Mouse (Mus musculus) heart, postnatal 14 days (tissue): Measurements from ENCODE around the gene Rpa1. TPM values are rescaled to one million over a fixed set of nuclear protein-coding genes. Genes with fewer than 3 reads are reported as not detected.
A peak's percentile ranks its signal among the peaks of the same experiment; 100 is the strongest.

ENCODE experiments used
- DNase-seq, 2 experiments: peaks; one replicate each; pipeline ENCODE4 v3.0.0; 2021 to 2022
- intact Hi-C: fragments of 180-260 bp; cut with DNase I; formaldehyde crosslinking; loops from one replicate; pipeline ENCODE4 v1.15.1; 2025
- total RNA-seq, 2 experiments: library from RNA; stranded (reverse); gene quantifications; 2 replicates each; pipeline ENCODE4 v1.2.3; 2021

Gene Rpa1
- total RNA-seq, 2 experiments from 2014 or later, result 66.9 to 70.5 TPM

DNA sequence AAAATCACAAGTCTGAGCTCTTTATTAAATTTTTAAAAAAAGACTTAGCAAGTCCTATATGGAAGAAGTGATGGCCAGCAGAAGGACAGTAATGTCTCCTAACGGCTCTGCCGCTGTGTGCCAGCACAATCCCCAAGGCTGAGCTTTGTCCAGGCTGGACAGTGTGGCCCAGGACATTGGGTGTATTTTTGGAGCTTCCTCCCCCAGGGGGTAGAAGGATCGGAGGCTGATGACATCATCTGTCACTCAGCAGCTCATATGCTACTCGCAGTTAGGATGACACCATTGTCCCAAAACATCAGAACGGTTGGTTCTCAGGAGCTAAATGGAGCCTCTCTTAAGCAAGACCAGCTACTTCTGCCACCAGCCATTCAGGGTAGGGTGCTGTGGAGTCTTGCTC is 79.6 kb downstream of the Rpa1 start:
- DNase-seq, result peak in 1 of 2 experiments; percentile 48
- intact Hi-C loops, result no loop called here

DNA sequence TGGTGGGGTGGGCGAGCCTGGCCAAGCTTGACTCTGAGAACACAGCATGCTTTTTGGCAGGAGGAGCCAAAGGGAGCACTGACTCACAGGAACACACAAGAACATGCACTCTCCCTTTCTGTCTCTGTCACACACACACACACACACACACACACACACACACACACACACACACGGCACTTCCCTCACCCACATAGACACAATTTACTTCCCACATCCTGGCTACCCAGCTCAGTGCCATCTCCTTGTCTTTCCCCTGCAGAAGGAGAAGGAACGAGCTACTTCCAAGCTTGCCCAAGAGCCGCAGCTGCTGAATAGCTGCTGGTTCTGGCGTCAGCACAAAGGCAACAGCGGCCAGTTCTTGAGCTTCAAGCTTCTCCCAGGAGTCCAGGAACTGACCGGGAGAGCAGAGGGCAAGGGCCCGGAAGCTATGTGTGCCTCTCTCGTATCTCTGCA is 80.3 kb downstream of the Rpa1 start:
- peak; percentile 68 to 69 for DNase-seq
- intact Hi-C loops, result no loop called here

GRCm38 (mm10) chr11:75265545-75265944 is 82.6 kb downstream of the Rpa1 start:
- intact Hi-C loops, result no loop called here

GRCm38 (mm10) chr11:75264550-75264949 is 83.6 kb downstream of the Rpa1 start:
- intact Hi-C loops, result no loop called here
- no peak for DNase-seq

More at GRCm38 (mm10) chr11:75265545-75265944, 82.6 kb downstream of the Rpa1 start:
- no peak for DNase-seq

- no peak for DNase-seq
Observed at GRCm38 (mm10) chr11:75263964-75264312, 84.2 kb downstream of the Rpa1 start.

GRCm38 (mm10) chr11:75263274-75263963 is 84.7 kb downstream of the Rpa1 start:
- intact Hi-C loops, result no loop called here
- DNase-seq, result peak; percentile 48 to 55

More at GRCm38 (mm10) chr11:75263964-75264312, 84.2 kb downstream of the Rpa1 start:
- intact Hi-C loops, result no loop called here

DNA sequence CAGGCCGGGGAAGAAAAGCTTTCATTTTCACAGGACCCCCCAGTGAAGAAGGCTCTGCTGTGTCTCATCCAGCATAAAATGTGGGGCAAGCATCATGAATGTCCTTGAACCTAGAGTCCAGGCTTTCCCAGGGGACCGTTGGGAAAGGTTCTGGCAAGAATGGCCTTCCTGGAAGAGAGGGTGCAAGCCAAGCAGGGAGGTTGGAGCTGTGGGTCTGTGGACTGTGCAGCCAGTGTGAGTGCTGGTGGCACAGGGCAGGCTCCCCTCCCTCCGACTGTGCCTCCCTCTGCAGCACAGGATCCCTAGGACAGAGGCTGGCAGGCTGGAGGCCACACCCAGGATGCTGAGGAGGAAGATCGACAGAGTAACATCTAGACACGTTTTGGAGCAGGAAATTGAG is 85.3 kb downstream of the Rpa1 start:
- intact Hi-C loops, result no loop called here
- DNase-seq, result no peak

DNA sequence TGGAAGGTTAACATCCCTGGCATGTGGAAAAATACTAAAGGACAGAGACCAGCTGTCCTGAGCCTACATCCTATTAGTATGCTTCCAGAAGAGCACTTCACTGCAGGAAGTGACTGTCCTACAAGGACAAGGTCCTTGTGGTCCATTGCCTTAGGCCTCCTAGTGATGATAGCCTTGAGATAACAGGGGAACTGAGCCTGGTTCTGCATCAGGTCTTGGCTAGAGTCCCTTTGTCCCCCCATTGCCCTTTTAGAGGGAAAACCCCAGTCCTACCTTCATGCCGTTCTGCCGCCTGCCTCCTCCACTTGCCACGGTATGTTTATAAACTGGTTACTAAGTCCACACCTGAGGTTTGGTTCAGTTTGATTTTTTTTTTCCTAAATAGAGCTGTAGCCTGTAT is 85.9 kb downstream of the Rpa1 start:
- DNase-seq, result no peak
- intact Hi-C loops, result no loop called here

- intact Hi-C loops, result no loop called here
- no peak for DNase-seq
Observed at GRCm38 (mm10) chr11:75261730-75262129, 86.4 kb downstream of the Rpa1 start.

DNA sequence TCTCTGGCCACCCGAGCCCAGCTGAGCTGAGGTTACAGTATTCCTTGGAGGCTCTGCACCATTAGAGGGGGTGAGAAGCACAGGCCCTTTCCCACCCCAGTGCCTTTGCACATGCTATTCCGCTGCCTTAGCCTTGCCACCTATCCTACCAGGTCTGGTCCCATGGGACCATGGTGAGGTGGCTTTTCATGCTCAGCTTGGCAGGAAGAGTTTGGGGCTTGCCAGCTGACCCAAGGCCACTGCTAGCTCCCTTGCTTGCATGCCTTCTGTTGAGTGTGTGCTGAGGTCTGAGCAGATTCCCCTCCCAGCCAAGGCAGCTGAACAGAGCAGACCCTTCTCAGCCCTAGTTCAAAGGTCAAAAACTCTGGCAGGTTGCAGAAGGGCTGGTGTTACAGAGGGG is 87.1 kb downstream of the Rpa1 start:
- DNase-seq, result no peak
- intact Hi-C loops, result no loop called here

GRCm38 (mm10) chr11:75259996-75260561 is 88.0 kb downstream of the Rpa1 start:
- intact Hi-C loops, result no loop called here
- DNase-seq, result peak; percentile 55 to 68

- DNase-seq, result peak in 1 of 2 experiments; percentile 54
- intact Hi-C loops, result no loop called here
Observed at GRCm38 (mm10) chr11:75259416-75259815, 88.7 kb downstream of the Rpa1 start.

- intact Hi-C loops, result no loop called here
- no peak for DNase-seq
Observed at GRCm38 (mm10) chr11:75257056-75257648, 91.0 kb downstream of the Rpa1 start.

DNA sequence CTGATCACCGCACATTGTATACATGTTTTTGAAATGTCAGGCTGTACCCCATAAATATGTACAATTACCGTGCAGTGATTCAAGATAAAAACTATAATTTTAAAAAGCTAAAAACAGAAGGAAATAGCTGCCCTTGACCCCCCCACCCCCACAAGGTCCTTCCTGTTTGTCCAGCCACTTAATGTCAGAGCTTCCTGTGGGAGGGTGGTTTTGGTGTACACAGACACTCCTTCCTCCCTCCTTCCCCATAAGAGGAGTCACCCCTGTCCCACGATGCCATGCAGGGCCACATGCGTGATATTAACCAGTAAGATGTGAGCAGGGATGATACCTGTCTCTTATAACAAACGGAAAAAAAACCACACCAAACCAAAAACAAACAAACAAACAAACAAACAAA is 92.8 kb downstream of the Rpa1 start:
- intact Hi-C loops, result no loop called here
- no peak for DNase-seq

GRCm38 (mm10) chr11:75254252-75254912 is 93.7 kb downstream of the Rpa1 start:
- intact Hi-C loops, result loop anchor here (5.0 kb wide), 1 partner anchor 33 kb away; no protein-coding TSS in a partner anchor
- peak; percentile 49 to 67 for DNase-seq

DNA sequence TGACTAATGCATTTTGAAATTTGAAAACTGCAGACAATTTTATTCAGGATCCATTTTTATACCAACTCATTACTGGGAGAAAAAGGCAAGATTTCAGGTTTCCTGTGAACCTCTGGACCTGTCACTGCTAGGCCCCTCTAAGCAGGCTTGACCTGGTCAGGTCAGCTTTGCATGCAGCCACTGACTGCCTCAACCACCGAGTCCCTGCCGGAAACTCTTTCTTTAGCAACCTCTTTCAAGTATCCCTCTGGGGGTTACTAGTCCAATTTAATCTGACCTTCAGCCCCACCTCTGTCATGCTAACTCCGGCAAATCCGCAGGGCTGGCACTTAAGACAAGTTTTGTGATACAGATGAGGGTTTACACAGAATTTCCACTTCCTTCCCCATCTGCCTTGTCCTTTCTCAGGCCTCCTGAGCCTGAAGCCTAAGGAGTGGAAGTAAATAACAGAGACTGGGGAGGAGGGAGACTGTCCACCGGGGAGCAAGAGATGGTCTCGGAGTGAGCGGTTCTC is 96.5 kb downstream of the Rpa1 start:
- intact Hi-C loops, result loop anchor here (5.0 kb wide), 1 partner anchor 36 kb away; no protein-coding TSS in a partner anchor

DNA sequence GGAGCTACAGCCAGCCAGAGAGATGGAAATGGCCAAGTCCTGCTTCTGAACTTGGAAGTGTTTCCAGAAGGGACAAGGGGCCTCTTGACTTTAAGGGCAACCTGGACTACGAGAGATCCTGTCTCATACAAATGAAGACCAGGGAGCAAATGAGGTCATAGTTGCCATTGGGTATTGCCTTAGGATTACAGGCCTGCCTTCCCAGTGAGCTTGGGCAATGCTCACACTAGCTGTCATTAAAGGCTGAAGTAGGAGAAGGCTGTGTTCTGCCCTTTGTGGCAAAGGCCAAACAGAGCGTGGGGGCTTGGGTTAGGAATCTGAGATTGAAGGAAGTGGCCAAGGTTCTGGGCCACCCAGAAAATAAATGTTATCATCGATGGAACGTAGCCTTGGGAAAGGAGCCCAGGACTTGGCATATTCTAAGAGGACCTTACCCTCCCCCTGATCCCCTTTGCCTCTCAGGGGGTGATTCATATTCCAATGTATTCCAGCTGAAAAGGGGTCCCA is 97.1 kb downstream of the Rpa1 start:
- DNase-seq, result no peak
- intact Hi-C loops, result loop anchor here (5.0 kb wide), 1 partner anchor 36 kb away; no protein-coding TSS in a partner anchor

More for the DNA sequence above, 96.5 kb downstream of the Rpa1 start:
- DNase-seq, result no peak

DNA sequence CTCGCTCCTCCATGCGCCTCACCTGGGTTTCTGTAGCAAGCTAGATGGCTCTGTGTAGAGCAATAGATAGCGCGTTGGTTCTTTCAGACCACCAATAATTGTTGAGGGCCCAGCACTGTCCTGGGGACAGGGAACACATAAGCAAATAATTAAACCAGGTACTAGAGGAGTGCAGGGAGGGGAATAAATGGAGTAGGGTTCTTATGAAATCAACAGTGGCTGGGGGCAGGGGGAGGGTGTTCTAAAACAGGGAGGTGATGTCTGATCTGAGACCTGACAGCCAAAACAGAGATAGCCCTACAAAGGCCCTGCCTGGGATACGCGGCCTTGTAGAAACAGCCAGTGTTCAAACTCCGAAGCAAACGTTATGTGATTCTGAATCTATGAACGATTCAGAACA is 98.5 kb downstream of the Rpa1 start:
- no peak for DNase-seq
- intact Hi-C loops, result no loop called here
